ENCODE assay signal across 9 mouse cellular contexts in genomic region chr12:117132095-117132494, GRCm38 (mm10).
DNase-seq lines count a peak whose midpoint lies in the region; ATAC-seq and TF ChIP-seq lines count a peak whose summit lies in the region.
"Had no signal": no experiment of that assay in that cellular context is flagged by ENCODE, and none has a peak within 500 bp of the region (broad histone marks: within the 10 kb centered on the region; RNA-seq: fewer than 3 reads in every experiment).

No protein-coding gene starts in this region.

- ATAC-seq in liver, embryonic 12.5 days = no peak
- peak; percentile 46 for ATAC-seq in megakaryocyte, adult 5-6 weeks (ENCODE audit: poor library complexity, severe bottlenecking)

- WGBS in cerebellum, adult 2 months = 69% methylated on average over 2 of the region's 2 CpGs
- WGBS in liver, embryonic 12.5 days (ENCODE audit: insufficient replicate concordance) = 5% methylated on average over 2 of the region's 2 CpGs

- peak; percentile 63 for TF ChIP-seq CTCF in cerebellum, adult 2 months (IDR thresholded peaks at IDR 0.05; ENCODE audit: borderline replicate concordance, insufficient read depth, low read depth, low read length)
- peak; percentile 57; the same call in 1 of the 2 replicates for TF ChIP-seq CTCF in embryonic fibroblast, embryonic 13.5 days (IDR thresholded peaks at IDR 0.05; ENCODE audit: borderline replicate concordance, insufficient read depth, low read length)

- H3K36me3 ChIP-seq in liver, embryonic 12.5 days = no peaks in the 10 kb centered on the region
- H3K36me3 ChIP-seq: heart, embryonic 13.5 days had no signal

- no peak overlapping the region for H3K4me2 ChIP-seq in liver, embryonic 12.5 days
- H3K4me2 ChIP-seq: heart, embryonic 13.5 days had no signal

- H3K9ac ChIP-seq in liver, embryonic 12.5 days = no peak overlapping the region
- H3K9ac ChIP-seq: heart, embryonic 13.5 days had no signal

- no peaks in the 10 kb centered on the region for H3K27me3 ChIP-seq in cerebellum, adult 2 months (ENCODE audit: control insufficient read depth, insufficient read depth, low read length)
- H3K27me3 ChIP-seq in liver, embryonic 12.5 days (replicated peaks) = no peaks in the 10 kb centered on the region

- no peak overlapping the region for H3K27ac ChIP-seq in cerebellum, adult 2 months (ENCODE audit: insufficient read depth, low read length)
- no peak overlapping the region for H3K27ac ChIP-seq in liver, embryonic 12.5 days
- no peak overlapping the region for H3K27ac ChIP-seq in embryonic fibroblast, embryonic 13.5 days (ENCODE audit: insufficient read depth, low read length)
- H3K27ac ChIP-seq: heart, embryonic 13.5 days had no signal

- no peaks in the 10 kb centered on the region for H3K9me3 ChIP-seq in liver, embryonic 12.5 days (replicated peaks)
- H3K9me3 ChIP-seq: heart, embryonic 13.5 days had no signal

- TF ChIP-seq POLR2A in cerebellum, adult 2 months (IDR thresholded peaks at IDR 0.05; ENCODE audit: borderline replicate concordance, insufficient read depth, low read length) = no peak
- no peak for TF ChIP-seq POLR2A in embryonic fibroblast, embryonic 13.5 days (IDR thresholded peaks at IDR 0.05; ENCODE audit: low read depth, low read length)

- peaks cover 12% of the 10 kb centered on the region for H3K4me1 ChIP-seq in cerebellum, adult 2 months (ENCODE audit: control insufficient read depth, insufficient read depth, low read length)
- no peaks in the 10 kb centered on the region for H3K4me1 ChIP-seq in liver, embryonic 12.5 days
- no peaks in the 10 kb centered on the region for H3K4me1 ChIP-seq in embryonic fibroblast, embryonic 13.5 days (ENCODE audit: control insufficient read depth, insufficient read depth, low read length)

- DNase-seq in cerebellum, adult 2 months = no peak
- no peak for DNase-seq in cerebellum, adult 9-10 months
- peak; percentile 15 for DNase-seq in liver
- no peak for DNase-seq in frontal cortex, postnatal 10 days (ENCODE audit: low spot score in 2 of 2)
- DNase-seq in c-Kit-positive CD71-positive TER-119-positive erythroid progenitor cells, embryonic 14.5 days (ENCODE audit: low spot score) = no peak

- H3K4me3 ChIP-seq in cerebellum, adult 2 months (replicated peaks; ENCODE audit: insufficient read depth, low read depth, low read length) = no peak overlapping the region
- no peak overlapping the region for H3K4me3 ChIP-seq in liver, embryonic 12.5 days
- H3K4me3 ChIP-seq in embryonic fibroblast, embryonic 13.5 days (ENCODE audit: insufficient read depth, low read length) = no peak overlapping the region
- H3K4me3 ChIP-seq: heart, embryonic 13.5 days had no signal
